Mouse (Mus musculus) adrenal gland, postnatal 0 days (tissue): Measurements from ENCODE around the gene Ypel4. TPM values are rescaled to one million over a fixed set of nuclear protein-coding genes. Genes with fewer than 3 reads are reported as not detected.

ENCODE experiments used
- microRNA-seq: library from miRNA; unstranded; fragments of <30 nt; microRNA quantifications from one replicate; pipeline ENCODE4, GENCODE M21; 2016; ENCODE audit warnings: borderline replicate concordance; ENCODE audit not compliant: insufficient number of aligned reads
- polyA plus RNA-seq: library from polyadenylated mRNA; unstranded; fragments of >200 nt; fragmentation: Nextera tagmentation; extraction: Ambion mirVana; gene quantifications from 2 replicates; pipeline ENCODE4 v1.2.1, GENCODE M21; 2015

Gene Ypel4
- polyA plus RNA-seq: 6.7 and 9.9 TPM in 2 replicates

DNA sequence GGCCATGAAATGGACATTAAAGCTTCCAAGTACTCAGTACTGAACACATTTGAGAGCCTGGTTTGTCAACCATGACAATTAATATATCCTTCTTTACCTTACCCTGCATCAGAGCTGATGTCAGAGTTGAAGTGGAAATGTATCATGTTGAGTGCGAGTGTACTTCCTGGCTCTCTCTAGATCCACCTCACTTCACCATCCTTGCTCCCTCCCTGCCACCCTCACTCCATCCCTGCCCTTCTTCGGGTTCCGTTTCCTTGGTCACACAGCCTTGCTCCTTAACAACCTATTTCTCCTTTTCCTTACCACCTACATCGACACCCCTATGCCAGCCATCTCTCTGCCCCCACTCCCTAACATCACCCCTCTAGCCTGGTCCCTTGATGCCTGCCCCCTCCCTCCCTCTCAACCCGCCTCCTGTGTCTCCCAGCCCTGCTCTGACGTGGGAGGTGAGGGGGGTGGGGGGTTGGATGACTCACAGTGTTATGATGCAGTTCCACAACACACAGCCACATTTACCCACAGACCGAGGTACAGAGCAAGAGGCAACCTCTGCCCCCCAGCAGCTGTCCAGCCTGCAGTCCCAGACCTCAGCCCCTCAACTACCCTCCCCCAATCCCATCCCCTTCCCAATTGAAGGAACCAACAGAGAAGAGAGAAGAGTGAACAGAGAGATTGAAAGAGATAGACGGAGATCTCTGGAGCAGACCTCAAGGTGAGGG, at the start of gene Ypel4:
Ypel4 (plus strand) TSS at position 480 of the 722 bp plus-strand sequence.

DNA sequence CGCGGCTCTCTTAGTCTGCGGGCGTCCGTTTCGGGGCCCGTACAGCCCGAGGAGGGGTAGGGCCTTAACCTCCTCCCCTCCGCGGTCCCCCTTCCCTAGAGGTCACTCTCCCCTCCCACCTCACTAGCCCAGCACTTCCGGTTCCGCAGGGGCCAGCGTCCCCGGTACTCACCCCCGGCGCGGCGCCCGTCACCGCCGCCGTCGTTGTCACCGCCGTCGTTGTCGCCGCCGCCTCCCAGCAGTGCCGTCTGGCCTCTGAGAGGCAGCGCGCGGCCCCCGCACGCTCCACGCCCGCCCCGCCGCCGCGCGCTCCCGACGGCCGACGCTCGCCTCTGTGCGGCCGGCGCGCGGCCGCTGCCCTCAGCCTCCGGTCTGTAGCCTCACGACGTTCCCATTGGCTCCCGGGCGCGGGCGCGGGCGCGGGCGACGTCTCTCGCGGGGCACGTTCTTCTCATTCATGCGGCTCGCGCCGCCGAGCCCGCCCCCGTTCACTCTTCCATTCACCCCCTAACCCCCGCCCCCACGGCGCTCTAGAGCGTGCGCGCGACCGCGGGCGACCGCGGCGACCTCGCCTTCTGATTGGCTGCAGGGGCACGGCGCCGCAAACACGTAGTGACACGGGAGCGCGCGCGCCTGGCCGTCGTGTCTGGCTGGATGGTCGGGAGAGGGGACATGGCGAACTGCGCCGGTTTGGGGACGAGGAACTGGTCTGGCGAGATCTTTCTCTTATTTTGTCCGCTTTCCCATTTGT, 18.9 kb upstream of the Ypel4 start, which contains the start of gene Zdhhc5:
Zdhhc5 (minus strand) TSS at position 370 of the 751 bp plus-strand sequence.

DNA sequence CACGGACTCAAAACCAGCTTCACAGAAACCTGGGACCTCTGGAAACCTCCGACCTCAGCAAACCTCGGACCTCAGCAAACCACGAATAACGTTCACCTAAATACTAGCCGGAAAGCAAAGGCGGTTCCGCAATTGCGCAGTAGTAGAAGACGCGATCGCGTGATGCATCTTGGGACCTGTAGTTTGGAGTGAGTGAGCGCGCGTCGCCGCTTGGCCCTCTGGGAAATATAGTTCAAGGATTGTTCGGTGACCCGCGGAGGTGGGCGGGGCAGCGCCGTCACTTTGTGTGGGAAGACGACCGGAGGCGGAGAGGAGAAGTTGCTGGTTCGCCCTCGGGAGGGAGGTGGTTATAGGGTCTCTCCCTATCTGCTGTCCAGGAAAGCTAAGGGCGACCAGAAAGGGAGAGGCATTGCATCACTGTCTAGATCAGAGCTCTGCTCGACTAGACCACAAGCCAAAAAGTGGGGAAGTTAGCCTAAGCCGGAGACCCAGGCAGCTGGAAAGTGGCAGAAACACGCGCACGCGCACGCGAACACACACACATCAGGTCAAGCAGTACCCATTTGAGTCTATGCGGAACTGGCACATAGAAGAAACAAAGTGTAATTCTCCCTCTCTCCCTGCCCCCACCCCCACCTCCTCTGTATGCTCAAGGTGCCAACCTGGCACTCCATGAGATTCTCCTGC, 6.5 kb upstream of the Ypel4 start, which contains the start of gene Clp1:
Clp1 (minus strand) TSS at position 179 of the 687 bp plus-strand sequence.

DNA sequence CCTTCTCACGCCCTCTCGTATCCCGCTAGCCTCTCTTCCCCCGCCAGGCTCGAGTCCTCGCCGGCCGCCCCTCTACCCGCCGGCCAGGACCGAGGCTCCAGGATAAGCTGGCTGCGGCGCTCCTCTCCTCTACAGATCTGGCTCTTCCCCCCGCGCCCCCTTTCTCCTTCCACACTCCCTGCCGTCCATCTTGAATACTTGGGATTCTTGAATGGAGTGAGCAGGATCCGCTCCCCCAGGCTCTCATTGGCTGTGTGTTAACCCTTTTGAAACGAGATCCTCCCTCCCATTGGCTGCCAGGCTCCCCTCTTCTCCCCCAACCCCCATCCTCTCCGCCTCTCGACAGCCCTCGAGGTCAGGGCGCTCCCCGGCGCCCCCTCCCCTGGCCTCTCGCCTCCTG, 9.7 kb downstream of the Ypel4 start, which contains the start of gene Gm19426:
Gm19426 (minus strand) TSS at position 95 of the 400 bp plus-strand sequence.

DNA sequence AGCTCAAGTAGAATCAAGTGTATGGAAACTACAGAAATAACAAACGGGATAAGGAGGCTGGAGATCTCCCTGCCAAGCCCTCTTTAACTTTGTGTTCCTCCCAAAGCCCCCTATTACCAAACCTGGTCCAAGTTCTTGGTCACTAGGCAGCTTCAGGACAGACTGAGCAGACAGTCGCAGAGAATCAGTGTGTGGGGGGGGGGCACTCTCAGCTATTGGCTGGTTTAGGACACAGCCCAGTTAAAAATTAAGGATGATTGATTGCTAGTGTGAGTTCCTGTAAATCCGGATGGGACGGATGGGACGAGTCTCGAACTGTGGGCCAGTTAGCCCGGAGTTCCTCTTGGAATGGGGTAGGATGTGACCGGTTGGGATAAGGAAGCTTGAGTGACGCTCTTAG, 41.4 kb downstream of the Ypel4 start, which contains the start of gene Serping1:
Serping1 (minus strand) TSS at position 204 of the 400 bp plus-strand sequence.

Small RNA genes within 50 kb of the gene (microRNA-seq; reads per million reads assigned to microRNA genes)
- gene Mir130a: 15,223 reads per million, percentile 95 among the genes with 10 or more reads in this experiment

Other genes starting within 250 kb of the Ypel4 start
- 25.1 and 30.6 TPM in 2 replicates for gene Ctnnd1, start 83.3 kb upstream of the Ypel4 start, polyA plus RNA-seq
- gene Btbd18, start 75.0 kb upstream of the Ypel4 start, polyA plus RNA-seq: 0.08 and 0.09 TPM in 2 replicates
- gene Selenoh, start 63.3 kb upstream of the Ypel4 start, polyA plus RNA-seq: 175 and 211 TPM in 2 replicates
- gene Gm28635, start 56.0 kb upstream of the Ypel4 start, polyA plus RNA-seq: not detected in 2 replicates
- gene Med19, start 55.7 kb upstream of the Ypel4 start, polyA plus RNA-seq: 18.0 and 23.4 TPM in 2 replicates
- 93.5 and 140 TPM in 2 replicates for gene Tmx2, start 54.9 kb upstream of the Ypel4 start, polyA plus RNA-seq
- gene Zdhhc5, start 18.9 kb upstream of the Ypel4 start, polyA plus RNA-seq: 13.4 and 19.9 TPM in 2 replicates
- gene Clp1, start 6.7 kb upstream of the Ypel4 start, polyA plus RNA-seq: 19.0 and 23.4 TPM in 2 replicates
- 4.4 and 6.0 TPM in 2 replicates for gene Gm19426, start 9.6 kb downstream of the Ypel4 start, polyA plus RNA-seq
- 239 and 418 TPM in 2 replicates for gene Serping1, start 41.4 kb downstream of the Ypel4 start, polyA plus RNA-seq
- 87.6 and 101 TPM in 2 replicates for gene Ube2l6, start 64.8 kb downstream of the Ypel4 start, polyA plus RNA-seq
- 0.95 TPM in 1 of 2 replicates, not detected in the other for gene Smtnl1, start 88.6 kb downstream of the Ypel4 start, polyA plus RNA-seq
- gene Timm10, start 92.9 kb downstream of the Ypel4 start, polyA plus RNA-seq: 55.4 and 80.7 TPM in 2 replicates
- 9.4 and 10.7 TPM in 2 replicates for gene Slc43a1, start 104.8 kb downstream of the Ypel4 start, polyA plus RNA-seq
- 1.1 and 1.3 TPM in 2 replicates for gene Rtn4rl2, start 152.7 kb downstream of the Ypel4 start, polyA plus RNA-seq
- gene Slc43a3, start 202.5 kb downstream of the Ypel4 start, polyA plus RNA-seq: 60.8 and 62.7 TPM in 2 replicates
- 1.3 and 1.7 TPM in 2 replicates for gene Prg2, start 246.4 kb downstream of the Ypel4 start, polyA plus RNA-seq